In genomic region chr13:112043524-112044246, GRCm38 (mm10) we compare ENCODE assay signal across 17 mouse cellular contexts.
DNase-seq lines count a peak whose midpoint lies in the region; ATAC-seq lines count a peak whose summit lies in the region.
"Had no signal": no experiment of that assay in that cellular context is flagged by ENCODE, and none has a peak within 500 bp of the region (broad histone marks: within the 10 kb centered on the region; RNA-seq: fewer than 3 reads in every experiment).

No protein-coding gene starts in this region.

- peak overlapping the region; percentile 17 for H3K27ac ChIP-seq in heart, embryonic 11.5 days (ENCODE audit: low read depth, low read length)
- peak overlapping the region; percentile 94 for H3K27ac ChIP-seq in liver, embryonic 13.5 days
- no peak overlapping the region for H3K27ac ChIP-seq in hindbrain, embryonic 12.5 days
- H3K27ac ChIP-seq: embryonic facial prominence, embryonic 15.5 days; kidney, postnatal 0 days; midbrain, embryonic 12.5 days had no signal

- 88% methylated on average over 13 of the region's 13 CpGs for WGBS in heart, embryonic 11.5 days (ENCODE audit: insufficient replicate concordance)
- 86% methylated on average over 13 of the region's 13 CpGs for WGBS in liver, embryonic 13.5 days (ENCODE audit: insufficient replicate concordance)
- WGBS in hindbrain, embryonic 12.5 days: 96% methylated on average over 13 of the region's 13 CpGs

- no peak overlapping the region for H3K4me3 ChIP-seq in heart, embryonic 11.5 days (ENCODE audit: low read depth, low read length)
- peak overlapping the region; percentile 10 for H3K4me3 ChIP-seq in erythroblast, embryonic 14.5 days (replicated peaks)
- H3K4me3 ChIP-seq in liver, embryonic 13.5 days (replicated peaks): peak overlapping the region; percentile 5; the same call in 1 of the 2 replicates
- H3K4me3 ChIP-seq in hindbrain, embryonic 12.5 days: no peak overlapping the region
- H3K4me3 ChIP-seq: embryonic facial prominence, embryonic 15.5 days; midbrain, embryonic 12.5 days had no signal

- no peak overlapping the region for H3K4me2 ChIP-seq in heart, embryonic 11.5 days
- peak overlapping the region; percentile 55 for H3K4me2 ChIP-seq in liver, embryonic 13.5 days
- no peak overlapping the region for H3K4me2 ChIP-seq in hindbrain, embryonic 12.5 days (replicated peaks)
- H3K4me2 ChIP-seq: embryonic facial prominence, embryonic 15.5 days; midbrain, embryonic 12.5 days had no signal

- H3K9ac ChIP-seq in heart, embryonic 11.5 days (ENCODE audit: low read depth, low read length): no peak overlapping the region
- H3K9ac ChIP-seq in liver, embryonic 13.5 days: peak overlapping the region; percentile 64
- H3K9ac ChIP-seq in hindbrain, embryonic 12.5 days: no peak overlapping the region
- H3K9ac ChIP-seq: embryonic facial prominence, embryonic 15.5 days; midbrain, embryonic 12.5 days had no signal

- peak; percentile 76 for ATAC-seq in heart, embryonic 11.5 days (replicated peaks; ENCODE audit: insufficient number of reproducible peaks, low FRiP score, low TSS enrichment)
- ATAC-seq in liver, embryonic 13.5 days (ENCODE audit: low read depth): peak; percentile 89
- ATAC-seq in hindbrain, embryonic 12.5 days (ENCODE audit: low FRiP score): no peak
- ATAC-seq: forebrain, embryonic 16.5 days had no signal

- peaks cover 3% of the 10 kb centered on the region; the same call in 1 of the 2 replicates for H3K4me1 ChIP-seq in heart, embryonic 11.5 days (ENCODE audit: control insufficient read depth, insufficient read depth, low read length)
- peaks cover 64% of the 10 kb centered on the region for H3K4me1 ChIP-seq in erythroblast, embryonic 14.5 days (ENCODE audit: control insufficient read depth)
- H3K4me1 ChIP-seq in liver, embryonic 13.5 days (replicated peaks): peaks cover 60% of the 10 kb centered on the region
- no peaks in the 10 kb centered on the region for H3K4me1 ChIP-seq in hindbrain, embryonic 12.5 days
- H3K4me1 ChIP-seq: embryonic facial prominence, embryonic 15.5 days; midbrain, embryonic 12.5 days had no signal

- no peaks in the 10 kb centered on the region for H3K9me3 ChIP-seq in heart, embryonic 11.5 days (replicated peaks; ENCODE audit: control insufficient read depth, low read length)
- peaks cover 10% of the 10 kb centered on the region for H3K9me3 ChIP-seq in erythroblast, embryonic 14.5 days (ENCODE audit: control insufficient read depth, low read length)
- no peaks in the 10 kb centered on the region for H3K9me3 ChIP-seq in liver, embryonic 13.5 days (replicated peaks)
- H3K9me3 ChIP-seq in hindbrain, embryonic 12.5 days (replicated peaks): no peaks in the 10 kb centered on the region
- H3K9me3 ChIP-seq: embryonic facial prominence, embryonic 15.5 days; midbrain, embryonic 12.5 days had no signal

- no peak for DNase-seq in heart, postnatal 14 days
- DNase-seq in liver, embryonic 13.5 days: peak; percentile 77
- peak; percentile 47 to 63 for DNase-seq in spleen, postnatal 10 days (ENCODE audit: low spot score in 2 of 2)
- no peak for DNase-seq in kidney, postnatal 36 days
- DNase-seq in left cerebral cortex, postnatal 14 days (ENCODE audit: low spot score in 2 of 2): no peak
- DNase-seq: cerebellum, adult 2 months; layer of hippocampus, adult 9-11 months; lung, postnatal 14 days; right cerebral cortex, postnatal 14 days; thymus, postnatal 14 days had no signal

- no peaks in the 10 kb centered on the region for H3K27me3 ChIP-seq in heart, embryonic 11.5 days (ENCODE audit: control insufficient read depth, insufficient read depth, low read length)
- H3K27me3 ChIP-seq in erythroblast, embryonic 14.5 days (ENCODE audit: control insufficient read depth): peaks cover 29% of the 10 kb centered on the region
- no peaks in the 10 kb centered on the region for H3K27me3 ChIP-seq in liver, embryonic 13.5 days
- no peaks in the 10 kb centered on the region for H3K27me3 ChIP-seq in hindbrain, embryonic 12.5 days
- H3K27me3 ChIP-seq: embryonic facial prominence, embryonic 15.5 days; midbrain, embryonic 12.5 days had no signal

- intact Hi-C loops in heart, postnatal 14 days (cut with DNase I): no loop called here
- intact Hi-C loops in left cerebral cortex, postnatal 14 days (cut with DNase I): no loop called here

- H3K36me3 ChIP-seq in heart, embryonic 11.5 days (ENCODE audit: control insufficient read depth, insufficient read depth, low read length): no peaks in the 10 kb centered on the region
- peaks cover 14% of the 10 kb centered on the region for H3K36me3 ChIP-seq in erythroblast, embryonic 14.5 days (ENCODE audit: control insufficient read depth)
- H3K36me3 ChIP-seq in liver, embryonic 13.5 days: no peaks in the 10 kb centered on the region
- H3K36me3 ChIP-seq in hindbrain, embryonic 12.5 days: no peaks in the 10 kb centered on the region
- H3K36me3 ChIP-seq: embryonic facial prominence, embryonic 15.5 days; midbrain, embryonic 12.5 days had no signal

Comparison
In these comparisons a context has a peak if more than half of its experiments do, and no peak if none do; other contexts are left out.
1. H3K4me3 ChIP-seq: peak in erythroblast, embryonic 14.5 days (single experiment) and liver, embryonic 13.5 days (single experiment); none in heart, embryonic 11.5 days (single experiment) and hindbrain, embryonic 12.5 days (single experiment).
2. DNase-seq: peak in liver, embryonic 13.5 days (single experiment) and spleen, postnatal 10 days (2 of 2); none in heart, postnatal 14 days (0 of 2), kidney, postnatal 36 days (0 of 2) and left cerebral cortex, postnatal 14 days (0 of 2).